Mouse (Mus musculus): ENCODE results near the gene Stard9.
"Not testable (repeated sequence)": the region's sequence is repeated elsewhere in the genome, so short reads cannot be mapped to it uniquely, and the experiment has no call there.

Gene Stard9

DNA sequence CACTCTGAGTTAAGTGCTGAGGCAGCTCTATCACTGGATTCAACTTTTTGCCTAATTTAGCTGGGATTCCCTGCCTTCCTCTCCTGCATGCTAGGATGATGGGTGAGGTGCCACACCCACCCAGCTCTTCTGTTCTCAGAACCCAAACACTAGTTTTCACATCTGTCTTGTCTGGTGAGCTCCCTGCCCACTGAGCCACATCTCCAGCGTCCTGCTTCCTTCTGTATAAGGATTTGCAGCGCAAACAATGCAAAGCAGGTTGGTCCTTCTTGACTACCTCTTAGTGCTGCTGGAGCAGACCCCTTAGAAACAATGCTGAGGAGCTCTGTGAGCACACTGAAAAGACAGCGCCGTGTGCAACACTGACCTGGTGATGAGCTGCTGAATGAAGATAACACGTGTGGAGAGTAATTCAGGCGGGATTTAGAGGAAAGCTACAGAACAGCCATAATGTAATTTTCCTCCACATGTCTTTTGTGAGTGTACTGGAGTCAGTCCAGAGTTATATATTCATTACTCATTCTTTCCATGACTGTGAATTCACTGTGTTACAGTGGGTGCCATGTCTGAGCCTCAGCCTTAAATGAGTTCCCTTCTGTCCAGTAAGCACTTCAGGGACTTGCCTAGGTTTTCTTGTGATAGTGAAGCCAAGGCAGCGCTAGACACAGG is 23.5 kb downstream of the Stard9 start:
- in situ Hi-C loops (cut with MboI, MseI): no loop called here

DNA sequence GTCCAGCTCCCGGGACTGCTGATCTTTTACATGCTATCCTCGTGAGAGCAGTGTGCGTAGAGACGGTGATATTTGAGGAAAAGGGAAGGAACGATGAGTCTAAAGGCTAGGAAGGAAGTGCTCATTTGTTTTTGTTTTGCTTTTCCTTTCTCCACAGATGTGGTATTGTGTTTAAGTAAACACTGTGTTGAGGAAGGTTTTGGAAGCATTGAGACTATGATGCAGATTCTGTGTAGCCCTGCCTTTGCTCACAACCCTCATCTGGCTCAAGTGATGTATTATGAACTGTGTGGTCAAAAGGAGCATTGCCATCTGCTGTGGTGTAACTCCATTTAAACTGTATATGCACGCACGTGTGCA is 24.0 kb downstream of the Stard9 start:
- in situ Hi-C loops (cut with MboI, MseI): no loop called here

DNA sequence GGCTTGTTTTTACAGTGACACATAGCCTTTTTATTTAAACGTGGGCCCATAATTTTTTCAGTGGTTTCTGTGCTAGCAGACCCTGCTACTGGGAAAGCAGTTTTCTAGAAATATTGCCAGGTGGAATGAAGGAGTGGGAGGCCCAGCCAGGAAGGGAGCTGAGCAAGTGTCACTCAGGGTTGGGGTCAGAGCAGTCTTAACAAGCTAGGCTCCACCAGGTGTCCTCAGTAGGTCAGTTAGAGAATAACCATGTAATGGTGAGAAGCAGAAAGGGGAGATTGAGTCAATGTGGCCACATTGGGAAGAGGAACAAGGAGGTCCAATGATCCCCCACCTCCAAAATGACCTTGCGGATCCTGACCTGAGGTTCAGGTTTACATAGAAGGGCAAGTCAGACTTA is 25.8 kb downstream of the Stard9 start:
- in situ Hi-C loops (cut with MboI, MseI): no loop called here

GRCm38 (mm10) chr2:120655905-120656304 is 27.0 kb downstream of the Stard9 start:
- in situ Hi-C loops (cut with MboI, MseI): no loop called here

GRCm38 (mm10) chr2:120656711-120657110 is 27.8 kb downstream of the Stard9 start:
- in situ Hi-C loops (cut with MboI, MseI): no loop called here

DNA sequence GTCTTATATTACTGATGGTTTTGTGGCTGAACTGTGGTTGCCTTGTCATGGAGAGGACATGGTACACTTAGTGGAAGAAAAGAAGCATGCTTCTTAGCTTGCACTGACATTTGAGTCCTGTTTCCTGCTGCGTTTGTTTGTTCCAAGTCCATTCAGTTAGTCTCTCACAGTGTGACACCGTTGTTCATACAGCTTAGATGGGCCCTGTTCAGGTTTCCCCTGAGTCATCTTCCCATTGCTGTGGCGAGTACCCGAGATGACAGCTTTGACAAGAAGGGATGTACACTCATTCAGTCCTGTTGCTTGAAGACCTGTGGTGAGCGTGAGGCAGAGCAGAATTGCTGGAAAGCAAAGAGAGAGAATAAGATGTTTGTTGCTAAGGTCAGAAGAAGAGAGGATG is 29.6 kb downstream of the Stard9 start:
- in situ Hi-C loops (cut with MboI, MseI): no loop called here

GRCm38 (mm10) chr2:120659318-120659717 is 30.4 kb downstream of the Stard9 start:
- in situ Hi-C loops (cut with MboI, MseI): no loop called here

DNA sequence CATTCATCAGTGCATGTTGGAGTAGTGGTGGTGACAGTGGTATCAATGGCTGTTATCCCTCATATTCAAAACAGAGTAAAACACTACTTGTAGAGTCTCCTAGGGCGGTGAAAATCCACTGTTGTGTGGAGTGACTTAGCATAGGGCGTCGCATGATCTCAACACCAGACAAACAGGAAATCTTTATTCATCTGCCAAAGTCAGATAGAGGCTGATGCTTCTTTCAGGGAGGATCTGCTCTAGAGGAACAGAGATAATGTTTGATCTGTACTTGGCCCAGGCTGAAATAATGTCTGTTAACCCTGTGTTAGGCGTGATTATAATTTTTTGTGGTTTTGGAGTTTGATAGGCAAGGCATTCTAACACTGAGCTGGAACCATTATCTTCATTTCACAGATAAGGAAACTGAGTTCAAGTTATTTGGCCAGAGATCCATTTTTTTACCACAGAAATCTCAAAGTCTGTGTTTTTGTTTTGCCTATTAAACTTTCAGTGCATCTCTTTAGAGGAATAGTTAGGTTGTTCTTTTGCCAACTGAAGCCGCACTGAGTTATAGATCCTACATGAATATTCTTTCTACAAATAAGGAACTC is 31.7 kb downstream of the Stard9 start:
- in situ Hi-C loops (cut with MboI, MseI): no loop called here

DNA sequence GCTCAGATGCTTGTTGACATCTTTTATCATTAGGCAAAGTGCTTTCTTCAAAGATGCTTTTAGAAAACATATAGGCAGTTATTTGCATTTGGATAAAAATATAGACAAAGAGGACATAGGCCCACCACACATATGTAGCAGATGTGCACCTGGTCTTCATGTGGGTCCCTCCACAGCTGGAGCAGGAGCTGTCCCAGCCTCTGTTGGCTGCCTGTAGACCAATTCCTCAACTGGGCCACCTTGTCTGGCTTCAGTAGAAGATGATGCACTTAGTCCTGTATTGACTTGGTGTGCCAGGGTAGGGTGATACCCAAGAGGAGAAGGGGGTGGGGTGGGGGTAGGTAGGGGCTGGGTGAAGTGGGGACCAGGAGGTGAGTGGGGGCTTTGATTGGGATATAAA is 33.8 kb downstream of the Stard9 start:
- in situ Hi-C loops (cut with MboI, MseI): no loop called here

GRCm38 (mm10) chr2:120663491-120664154 is 34.7 kb downstream of the Stard9 start:
- in situ Hi-C loops (cut with MboI, MseI): no loop called here

DNA sequence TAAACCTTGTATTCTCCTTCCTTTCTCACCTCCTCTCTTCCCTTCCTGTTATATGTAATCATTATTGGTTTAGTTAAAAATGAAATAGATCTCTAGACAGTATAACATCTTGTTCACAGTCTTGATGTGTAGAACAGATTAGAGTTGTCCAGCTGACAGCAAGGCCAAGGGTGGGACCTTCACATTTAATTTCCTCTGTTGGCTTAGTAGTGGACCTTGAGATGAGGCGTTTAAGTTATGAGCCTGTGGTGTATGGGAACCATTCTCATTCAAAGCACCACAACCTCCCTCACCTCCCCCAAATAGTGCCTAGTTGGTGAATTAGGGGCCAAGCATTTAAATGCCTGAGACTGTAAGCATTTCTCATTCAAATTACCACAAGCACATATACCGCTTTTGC is 38.5 kb downstream of the Stard9 start:
- in situ Hi-C loops (cut with MboI, MseI): no loop called here

DNA sequence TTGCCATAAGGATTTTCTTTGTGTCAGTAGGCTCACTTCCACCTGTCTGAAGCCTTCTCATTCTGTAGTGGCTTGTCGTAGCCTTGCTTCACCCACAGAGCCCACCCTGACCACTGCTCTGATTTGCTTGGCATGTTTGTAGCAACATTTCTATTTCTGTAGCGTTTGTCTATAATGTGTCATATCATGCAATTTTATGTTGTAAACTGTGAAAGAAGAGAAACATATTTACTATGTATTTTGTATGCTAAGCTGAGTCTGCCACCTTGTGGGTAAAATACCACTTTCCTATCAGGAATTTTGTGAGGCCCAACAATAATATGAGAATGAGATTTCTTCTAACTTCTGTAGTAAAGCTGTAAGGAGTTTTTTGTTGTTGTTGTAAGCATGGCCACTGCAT is 41.3 kb downstream of the Stard9 start:
- in situ Hi-C loops (cut with MboI, MseI): no loop called here

GRCm38 (mm10) chr2:120681151-120681550 is 52.2 kb downstream of the Stard9 start:
- in situ Hi-C loops (cut with MboI, MseI): not testable (repeated sequence)

GRCm38 (mm10) chr2:120697767-120698166 is 68.8 kb downstream of the Stard9 start:
- in situ Hi-C loops (cut with MboI, MseI): loop anchor here (5.0 to 10.0 kb wide), 2 partner anchors 393 to 405 kb away; no protein-coding TSS in a partner anchor

DNA sequence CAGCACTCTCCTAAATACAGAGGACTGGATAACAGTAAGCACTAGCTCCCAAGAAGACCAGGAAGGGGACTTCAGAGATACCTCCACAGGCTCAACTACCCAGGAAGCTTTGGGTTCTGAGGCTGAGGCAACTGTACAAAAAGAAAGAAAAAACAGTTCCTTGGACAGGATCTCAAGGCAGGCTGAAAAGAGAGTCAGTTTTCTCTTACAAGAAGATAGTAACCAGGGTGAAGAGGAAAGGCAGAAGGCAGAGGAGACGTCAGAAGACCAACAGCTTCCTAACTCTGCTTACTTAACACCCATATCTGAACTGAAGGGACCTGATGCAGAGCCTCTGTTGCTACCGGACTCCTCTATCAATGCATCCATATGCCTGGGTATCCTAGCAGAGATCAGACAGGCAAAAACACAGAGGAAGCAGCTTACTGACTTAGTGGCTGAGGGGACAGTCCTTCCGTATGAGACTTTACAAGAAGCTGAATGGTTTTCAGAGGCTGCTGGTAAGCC is 71.5 kb downstream of the Stard9 start:
- in situ Hi-C loops (cut with MboI, MseI): loop anchor here (10.0 kb wide), 1 partner anchor 1176 kb away; no protein-coding TSS in a partner anchor

- in situ Hi-C loops (cut with MboI, MseI): loop anchor here (10.0 kb wide), 1 partner anchor 1178 kb away; no protein-coding TSS in a partner anchor
Observed at GRCm38 (mm10) chr2:120702675-120703074, 73.8 kb downstream of the Stard9 start.

- in situ Hi-C loops (cut with MboI, MseI): loop anchor here (10.0 kb wide), 1 partner anchor 1182 kb away; no protein-coding TSS in a partner anchor
Observed at GRCm38 (mm10) chr2:120707041-120707440, 78.1 kb downstream of the Stard9 start.

DNA sequence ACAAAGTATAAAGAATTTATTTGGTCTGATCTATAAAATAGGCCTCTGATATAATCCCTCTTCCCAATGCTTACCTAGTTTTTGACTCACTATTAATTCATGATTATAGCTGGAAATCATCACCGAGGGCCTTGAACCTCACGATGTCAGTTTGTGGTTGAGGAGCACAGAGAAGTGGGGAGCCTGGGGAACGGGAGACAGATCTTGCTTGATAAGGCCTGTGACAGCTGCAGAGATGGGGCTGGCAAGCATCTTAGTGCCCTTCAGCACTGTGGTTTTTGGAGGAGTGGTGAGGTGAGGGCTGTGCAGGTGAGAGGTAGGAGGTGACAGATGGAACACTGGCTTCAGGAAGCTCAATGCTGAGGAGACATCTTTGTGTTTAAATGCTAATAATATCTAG is 81.2 kb downstream of the Stard9 start:
- in situ Hi-C loops (cut with MboI, MseI): no loop called here

DNA sequence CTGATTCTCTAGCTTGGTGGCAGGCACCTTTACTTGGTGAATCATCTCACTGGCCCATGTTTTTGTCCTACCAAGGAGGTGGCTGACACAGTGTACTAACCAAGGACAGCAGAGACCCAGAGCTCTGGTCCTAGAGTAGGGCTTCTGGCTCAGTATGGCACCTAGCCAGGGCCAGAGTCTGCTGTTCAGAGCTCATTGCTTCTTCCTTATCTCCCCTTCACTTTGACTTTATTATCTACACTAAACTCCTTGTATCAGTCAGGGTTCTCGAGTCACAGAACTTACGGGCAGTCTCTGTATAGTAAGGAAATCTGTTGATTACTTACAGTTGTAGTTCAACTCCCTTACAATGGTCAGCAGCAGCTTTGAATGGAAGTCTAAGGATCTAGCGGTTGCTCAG is 82.0 kb downstream of the Stard9 start:
- in situ Hi-C loops (cut with MboI, MseI): no loop called here

DNA sequence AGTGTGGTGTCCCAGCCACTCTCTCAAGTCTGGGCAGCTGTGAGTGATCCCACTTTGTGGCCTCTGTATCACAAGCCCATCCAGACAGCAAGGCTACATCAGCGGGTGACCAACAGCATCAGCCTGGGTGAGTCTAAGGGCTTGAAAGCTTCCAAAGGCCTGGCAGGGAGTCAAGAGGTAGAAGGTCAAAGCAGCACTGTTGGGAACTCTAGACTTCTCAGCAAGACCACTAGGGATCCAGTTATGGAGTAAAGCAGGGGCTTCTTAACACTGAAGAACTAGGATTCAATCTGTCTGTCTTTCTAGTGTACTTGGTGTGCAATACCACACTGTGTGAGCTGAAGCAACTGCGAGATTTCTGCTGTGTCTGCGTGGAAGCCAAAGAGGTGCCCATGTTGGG is 84.5 kb downstream of the Stard9 start:
- in situ Hi-C loops (cut with MboI, MseI): no loop called here

GRCm38 (mm10) chr2:120718496-120718895 is 89.6 kb downstream of the Stard9 start:
- in situ Hi-C loops (cut with MboI, MseI): no loop called here

DNA sequence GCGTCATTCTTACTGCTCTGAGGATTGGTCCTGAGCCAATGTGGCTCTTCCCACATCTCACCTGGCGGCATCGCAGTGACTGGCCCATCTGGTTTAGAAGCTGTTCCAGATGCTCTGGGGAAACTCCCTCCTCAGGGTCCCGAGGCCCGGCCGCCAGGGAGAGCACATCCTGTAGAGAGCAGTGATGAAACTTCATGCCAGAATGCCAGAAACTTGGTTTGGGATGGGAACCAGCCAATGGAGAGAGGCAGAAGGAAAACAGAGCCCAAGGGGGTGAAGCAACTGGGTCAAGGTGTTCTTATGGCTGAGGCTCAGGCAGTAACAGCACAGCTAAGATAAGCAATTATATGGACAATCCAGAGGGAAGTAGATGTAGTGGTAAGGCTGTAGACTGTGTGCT is 91.9 kb downstream of the Stard9 start:
- in situ Hi-C loops (cut with MboI, MseI): no loop called here

DNA sequence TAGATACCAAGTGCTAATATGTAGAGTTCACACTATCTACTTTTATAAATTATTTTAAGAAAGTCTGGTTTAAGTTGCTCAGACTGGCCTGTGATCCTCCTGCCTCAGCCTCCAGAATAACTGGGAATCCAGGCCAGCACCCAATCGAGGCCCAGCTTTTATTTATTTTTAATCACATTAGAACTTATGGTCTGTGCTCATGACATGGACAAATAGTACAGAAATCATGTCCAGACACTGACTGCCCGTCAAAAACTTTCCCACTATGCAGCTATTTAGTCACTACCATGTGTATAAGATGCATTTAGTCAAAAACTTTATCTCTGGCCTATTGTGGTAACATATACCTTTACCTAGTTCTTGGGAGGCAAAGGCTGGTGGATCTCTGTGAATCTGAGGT is 93.0 kb downstream of the Stard9 start:
- in situ Hi-C loops (cut with MboI, MseI): no loop called here

Measured in T-helper 2 cell (primary cell).